Mouse (Mus musculus) thymus, adult 2 months (tissue): ENCODE results near the gene Tet1.

Experiments
- CTCF ChIP-seq: fragments of 200-500 bp; IDR thresholded peaks from 2 replicates; pipeline ENCODE4 v1.5.1; 2012; ENCODE audit warnings: mild to moderate bottlenecking, control low read depth, low read length, moderate library complexity, borderline replicate concordance; ENCODE audit not compliant: control insufficient read depth, poor library complexity, insufficient read depth; ENCODE audit errors: extremely low read depth
- POLR2A ChIP-seq: fragments of 200-500 bp; IDR thresholded peaks from 2 replicates; pipeline ENCODE4 v1.6.1; 2012; ENCODE audit warnings: mild to moderate bottlenecking, low read length, control low read depth, moderate library complexity; ENCODE audit not compliant: control insufficient read depth, poor library complexity, insufficient read depth; ENCODE audit errors: extremely low read depth

GRCm38 (mm10) chr10:62803296-62803695 is 105.5 kb downstream of the Tet1 start:
- TF ChIP-seq CTCF (no peak), POLR2A (no peak)
